Mouse (Mus musculus): Measurements from ENCODE around the gene Dnajc7. TPM values are rescaled to one million over a fixed set of nuclear protein-coding genes. Genes with fewer than 3 reads are reported as not detected.

Gene Dnajc7
- polyA plus RNA-seq, 1 experiment from 2014 or later, result 235 TPM

Other genes starting within 250 kb of the Dnajc7 start
- gene Jup, start 222.4 kb downstream of the Dnajc7 start, polyA plus RNA-seq (2015; fragmentation: Nextera tagmentation; extraction: Ambion mirVana), result 153 and 154 TPM in 2 replicates
- gene P3h4, start 205.3 kb downstream of the Dnajc7 start, polyA plus RNA-seq (2015; fragmentation: Nextera tagmentation; extraction: Ambion mirVana), result 63.1 and 69.1 TPM in 2 replicates
- gene Fkbp10, start 204.5 kb downstream of the Dnajc7 start, polyA plus RNA-seq (2015; fragmentation: Nextera tagmentation; extraction: Ambion mirVana), result 157 and 159 TPM in 2 replicates
- 126 and 131 TPM in 2 replicates for gene Nt5c3b, start 178.4 kb downstream of the Dnajc7 start, polyA plus RNA-seq (2015; fragmentation: Nextera tagmentation; extraction: Ambion mirVana)
- gene Klhl10, start 178.3 kb downstream of the Dnajc7 start, polyA plus RNA-seq (2015; fragmentation: Nextera tagmentation; extraction: Ambion mirVana), result 0.40 and 0.44 TPM in 2 replicates
- 8.4 and 10.1 TPM in 2 replicates for gene Klhl11, start 147.4 kb downstream of the Dnajc7 start, polyA plus RNA-seq (2015; fragmentation: Nextera tagmentation; extraction: Ambion mirVana)
- 173 and 179 TPM in 2 replicates for gene Acly, start 92.2 kb downstream of the Dnajc7 start, polyA plus RNA-seq (2015; fragmentation: Nextera tagmentation; extraction: Ambion mirVana)
- gene Ttc25, start 74.6 kb downstream of the Dnajc7 start, polyA plus RNA-seq (2015; fragmentation: Nextera tagmentation; extraction: Ambion mirVana), result 1.0 and 1.1 TPM in 2 replicates
- gene Cnp, start 45.3 kb downstream of the Dnajc7 start, polyA plus RNA-seq (2015; fragmentation: Nextera tagmentation; extraction: Ambion mirVana), result 30.1 and 33.6 TPM in 2 replicates
- 72.8 and 74.8 TPM in 2 replicates for gene Nkiras2, start 924 bp downstream of the Dnajc7 start, polyA plus RNA-seq (2015; fragmentation: Nextera tagmentation; extraction: Ambion mirVana)
- 0.32 and 0.69 TPM in 2 replicates for gene Zfp385c, start 72.3 kb upstream of the Dnajc7 start, polyA plus RNA-seq (2015; fragmentation: Nextera tagmentation; extraction: Ambion mirVana)
- gene Dhx58, start 84.1 kb upstream of the Dnajc7 start, polyA plus RNA-seq (2015; fragmentation: Nextera tagmentation; extraction: Ambion mirVana), result 2.6 and 3.2 TPM in 2 replicates
- gene Kat2a, start 92.3 kb upstream of the Dnajc7 start, polyA plus RNA-seq (2015; fragmentation: Nextera tagmentation; extraction: Ambion mirVana), result 62.4 and 63.7 TPM in 2 replicates
- gene Hspb9, start 93.7 kb upstream of the Dnajc7 start, polyA plus RNA-seq (2015; fragmentation: Nextera tagmentation; extraction: Ambion mirVana), result 0.33 TPM in 1 of 2 replicates, not detected in the other
- 41.9 and 47.1 TPM in 2 replicates for gene Rab5c, start 118.0 kb upstream of the Dnajc7 start, polyA plus RNA-seq (2015; fragmentation: Nextera tagmentation; extraction: Ambion mirVana)
- not detected in 2 replicates for gene Kcnh4, start 139.8 kb upstream of the Dnajc7 start, polyA plus RNA-seq (2015; fragmentation: Nextera tagmentation; extraction: Ambion mirVana)
- gene Hcrt, start 142.8 kb upstream of the Dnajc7 start, polyA plus RNA-seq (2015; fragmentation: Nextera tagmentation; extraction: Ambion mirVana), result not detected in 2 replicates
- 8.4 and 8.9 TPM in 2 replicates for gene Ghdc, start 150.8 kb upstream of the Dnajc7 start, polyA plus RNA-seq (2015; fragmentation: Nextera tagmentation; extraction: Ambion mirVana)
- 18.7 and 22.5 TPM in 2 replicates for gene Stat5b, start 230.6 kb upstream of the Dnajc7 start, polyA plus RNA-seq (2015; fragmentation: Nextera tagmentation; extraction: Ambion mirVana)
- 3.7 and 4.5 TPM in 2 replicates for gene Stat5a, start 239.2 kb upstream of the Dnajc7 start, polyA plus RNA-seq (2015; fragmentation: Nextera tagmentation; extraction: Ambion mirVana)